Mouse (Mus musculus) bone marrow macrophage, adult 2 months (primary cell): ENCODE measurements around the gene Cdc42bpb.

ENCODE experiments used
- CTCF ChIP-seq: IDR thresholded peaks from 2 replicates; pipeline ENCODE4 v1.5.1; 2012; ENCODE audit warnings: low read depth, mild to moderate bottlenecking, low read length, moderate library complexity
- POLR2A ChIP-seq: IDR thresholded peaks from 2 replicates; pipeline ENCODE4 v1.6.1; 2012; ENCODE audit warnings: mild to moderate bottlenecking, low read depth, low read length, borderline replicate concordance

- TF ChIP-seq CTCF (no peak), POLR2A (no peak)
These were observed 67.6 kb downstream of the Cdc42bpb start for GRCm38 (mm10) chr12:111309931-111310330.
